Mouse (Mus musculus): ENCODE results near the gene Gm42372. TPM values are rescaled to one million over a fixed set of nuclear protein-coding genes. Genes with fewer than 3 reads are reported as not detected.

Gene Gm42372
- polyA plus RNA-seq, 1 experiment from 2014 or later: not detected

GRCm38 (mm10) chr7:16987541-16988149 lies 4.8 kb downstream of the Gm42372 start:
- no peak overlapping the region for H3K4me3 ChIP-seq (ENCODE audit: inconsistent target)
- no peaks in the 10 kb centered on the region for H3K79me2 ChIP-seq (ENCODE audit: inconsistent target)
- no peaks in the 10 kb centered on the region for H3K36me3 ChIP-seq (ENCODE audit: inconsistent target)
- H3K27ac ChIP-seq: no peak overlapping the region
- 91% methylated on average over 7 of the region's 7 CpGs for WGBS (ENCODE audit: missing documents)

GRCm38 (mm10) chr7:16988405-16988804 lies 5.5 kb downstream of the Gm42372 start:
- WGBS (ENCODE audit: missing documents): 76% methylated on average over 3 of the region's 3 CpGs

GRCm38 (mm10) chr7:16990006-16990744 lies 7.3 kb downstream of the Gm42372 start:
- WGBS (ENCODE audit: missing documents): 28% methylated on average over 15 of the region's 15 CpGs
- Histone ChIP-seq H3K79me2 (ENCODE audit: inconsistent target) (no peaks in the 10 kb centered on the region), H3K27ac (no peak overlapping the region), H3K4me3 (ENCODE audit: inconsistent target) (no peak overlapping the region), H3K36me3 (ENCODE audit: inconsistent target) (no peaks in the 10 kb centered on the region)

More at GRCm38 (mm10) chr7:16988405-16988804, 5.5 kb downstream of the Gm42372 start:
- Histone ChIP-seq H3K79me2 (ENCODE audit: inconsistent target) (no peaks in the 10 kb centered on the region), H3K4me3 (ENCODE audit: inconsistent target) (no peak overlapping the region), H3K36me3 (ENCODE audit: inconsistent target) (no peaks in the 10 kb centered on the region), H3K27ac (no peak overlapping the region)

- 78% methylated on average over 16 of the region's 18 CpGs for WGBS (ENCODE audit: missing documents)
- Histone ChIP-seq H3K4me3 (ENCODE audit: inconsistent target) (no peak overlapping the region), H3K36me3 (ENCODE audit: inconsistent target) (no peaks in the 10 kb centered on the region), H3K79me2 (ENCODE audit: inconsistent target) (no peaks in the 10 kb centered on the region), H3K27ac (no peak overlapping the region)
These were observed 9.0 kb downstream of the Gm42372 start for GRCm38 (mm10) chr7:16991681-16992450.

- WGBS (ENCODE audit: missing documents): 95% methylated on average over 5 of the region's 5 CpGs
- no peaks in the 10 kb centered on the region for H3K79me2 ChIP-seq (ENCODE audit: inconsistent target)
- H3K36me3 ChIP-seq (ENCODE audit: inconsistent target): no peaks in the 10 kb centered on the region
- H3K4me3 ChIP-seq (ENCODE audit: inconsistent target): no peak within 1 kb of the TSS
- H3K27ac ChIP-seq: no peak within 1 kb of the TSS
These were observed 9.5 kb downstream of the Gm42372 start, which contains the start of gene Ccdc8 for GRCm38 (mm10) chr7:16992451-16992807. Gene Ccdc8 (plus strand): TSS chr7:16992708.

- Histone ChIP-seq H3K4me3 (ENCODE audit: inconsistent target) (no peak overlapping the region), H3K27ac (no peak overlapping the region)
These were observed 10.9 kb downstream of the Gm42372 start for GRCm38 (mm10) chr7:16993651-16994399.

GRCm38 (mm10) chr7:16994400-16994799 lies 11.5 kb downstream of the Gm42372 start:
- H3K27ac ChIP-seq: no peak overlapping the region
- 23% methylated on average over 20 of the region's 20 CpGs for WGBS (ENCODE audit: missing documents)
- no peaks in the 10 kb centered on the region for H3K79me2 ChIP-seq (ENCODE audit: inconsistent target)
- H3K36me3 ChIP-seq (ENCODE audit: inconsistent target): no peaks in the 10 kb centered on the region
- no peak overlapping the region for H3K4me3 ChIP-seq (ENCODE audit: inconsistent target)

More at GRCm38 (mm10) chr7:16993651-16994399, 10.9 kb downstream of the Gm42372 start:
- no peaks in the 10 kb centered on the region for H3K36me3 ChIP-seq (ENCODE audit: inconsistent target)
- WGBS (ENCODE audit: missing documents): 18% methylated on average over 27 of the region's 27 CpGs
- no peaks in the 10 kb centered on the region for H3K79me2 ChIP-seq (ENCODE audit: inconsistent target)

GRCm38 (mm10) chr7:16995345-16995744 lies 12.5 kb downstream of the Gm42372 start:
- Histone ChIP-seq H3K36me3 (ENCODE audit: inconsistent target) (no peaks in the 10 kb centered on the region), H3K27ac (no peak overlapping the region), H3K79me2 (ENCODE audit: inconsistent target) (no peaks in the 10 kb centered on the region), H3K4me3 (ENCODE audit: inconsistent target) (no peak overlapping the region)
- 94% methylated on average over 4 of the region's 4 CpGs for WGBS (ENCODE audit: missing documents)

GRCm38 (mm10) chr7:16999233-16999632 lies 16.3 kb downstream of the Gm42372 start:
- WGBS (ENCODE audit: missing documents): 74% methylated on average over 4 of the region's 4 CpGs
- Histone ChIP-seq H3K36me3 (ENCODE audit: inconsistent target) (no peaks in the 10 kb centered on the region), H3K27ac (no peak overlapping the region), H3K4me3 (ENCODE audit: inconsistent target) (no peak overlapping the region), H3K79me2 (ENCODE audit: inconsistent target) (no peaks in the 10 kb centered on the region)

- Histone ChIP-seq H3K27ac (no peak overlapping the region), H3K4me3 (ENCODE audit: inconsistent target) (no peak overlapping the region)
These were observed 16.8 kb downstream of the Gm42372 start for GRCm38 (mm10) chr7:16999650-17000049.

GRCm38 (mm10) chr7:17002375-17003195 lies 19.7 kb downstream of the Gm42372 start:
- H3K36me3 ChIP-seq (ENCODE audit: inconsistent target): peaks cover 27% of the 10 kb centered on the region
- peak overlapping the region; percentile 1; the same call in 1 of the 2 replicates for H3K27ac ChIP-seq
- 32% methylated on average over 7 of the region's 7 CpGs for WGBS (ENCODE audit: missing documents)
- H3K79me2 ChIP-seq (ENCODE audit: inconsistent target): no peaks in the 10 kb centered on the region
- H3K4me3 ChIP-seq (ENCODE audit: inconsistent target): no peak overlapping the region

More at GRCm38 (mm10) chr7:16999650-17000049, 16.8 kb downstream of the Gm42372 start:
- no peaks in the 10 kb centered on the region for H3K36me3 ChIP-seq (ENCODE audit: inconsistent target)
- WGBS (ENCODE audit: missing documents): 40% methylated on average over 4 of the region's 4 CpGs
- no peaks in the 10 kb centered on the region for H3K79me2 ChIP-seq (ENCODE audit: inconsistent target)

GRCm38 (mm10) chr7:17003230-17003960 lies 20.5 kb downstream of the Gm42372 start:
- no peak overlapping the region for H3K4me3 ChIP-seq (ENCODE audit: inconsistent target)
- WGBS (ENCODE audit: missing documents): 69% methylated on average over 7 of the region's 7 CpGs
- H3K79me2 ChIP-seq (ENCODE audit: inconsistent target): no peaks in the 10 kb centered on the region
- peak overlapping the region; percentile 1; the same call in 1 of the 2 replicates for H3K27ac ChIP-seq
- peaks cover 34% of the 10 kb centered on the region for H3K36me3 ChIP-seq (ENCODE audit: inconsistent target)

- H3K36me3 ChIP-seq (ENCODE audit: inconsistent target): peaks cover 45% of the 10 kb centered on the region
These were observed 21.8 kb downstream of the Gm42372 start for GRCm38 (mm10) chr7:17004716-17005115.

More at GRCm38 (mm10) chr7:17004716-17005115, 21.8 kb downstream of the Gm42372 start:
- H3K27ac ChIP-seq: no peak overlapping the region
- WGBS (ENCODE audit: missing documents): 91% methylated on average over 7 of the region's 7 CpGs
- no peak overlapping the region for H3K4me3 ChIP-seq (ENCODE audit: inconsistent target)
- H3K79me2 ChIP-seq (ENCODE audit: inconsistent target): no peaks in the 10 kb centered on the region
